In genomic region chr16:22625412-22625811, GRCm38 (mm10) we compare ENCODE assay signal across 19 mouse cellular contexts. TPM values are rescaled to one million over a fixed set of nuclear protein-coding genes. Genes with fewer than 3 reads are reported as not detected.
A peak's percentile ranks its signal among the peaks of the same experiment; 100 is the strongest.
DNase-seq lines count a peak whose midpoint lies in the region; TF ChIP-seq lines count a peak whose summit lies in the region.
"Had no signal": no experiment of that assay in that cellular context is flagged by ENCODE, and none has a peak within 500 bp of the region (broad histone marks: within the 10 kb centered on the region; RNA-seq: fewer than 3 reads in every experiment).

No protein-coding gene starts in this region.

- dilution Hi-C loops in CH12.LX (cut with MboI; ENCODE audit: extremely low pct_ligation_motif_present, extremely low pct_unique_long_range_greater_than_20kb, low sequenced_read_pairs) = no loop called here

- H3K4me3 ChIP-seq in CH12.LX (replicated peaks in 1 of 3; ENCODE audit: low read depth in 2 of 3, low read length in 2 of 3, poor library complexity in 1 of 3) (no peak overlapping the region), ES-E14 (ENCODE audit: insufficient read depth in 1 of 2, low read depth in 1 of 2, low read length in 2 of 2, poor library complexity in 1 of 2, severe bottlenecking in 1 of 2) (no peak overlapping the region)
- H3K4me3 ChIP-seq: embryonic facial prominence, embryonic 10.5 days; embryonic facial prominence, embryonic 12.5 days; erythroblast, embryonic 14.5 days; forebrain, embryonic 10.5 days; forebrain, embryonic 12.5 days had no signal

- peaks cover 3% of the 10 kb centered on the region for H3K9me3 ChIP-seq in CH12.LX (replicated peaks; ENCODE audit: low read length)
- H3K9me3 ChIP-seq in ES-E14 (ENCODE audit: control insufficient read depth, insufficient read depth, low read depth, low read length) = no peaks in the 10 kb centered on the region
- H3K9me3 ChIP-seq: embryonic facial prominence, embryonic 12.5 days; forebrain, embryonic 10.5 days; forebrain, embryonic 12.5 days had no signal

- H3K27me3 ChIP-seq in CH12.LX (replicated peaks) = no peaks in the 10 kb centered on the region
- H3K27me3 ChIP-seq: embryonic facial prominence, embryonic 12.5 days had no signal

- peaks cover 14 to 16% of the 10 kb centered on the region in 2 experiments for H3K36me3 ChIP-seq in CH12.LX (replicated peaks in 1 of 2; ENCODE audit: control insufficient read depth in 1 of 2, insufficient read depth in 1 of 2, low read length in 1 of 2)
- H3K36me3 ChIP-seq in ES-E14 (ENCODE audit: control insufficient read depth, insufficient read depth, low read length, poor library complexity, severe bottlenecking) = no peaks in the 10 kb centered on the region
- H3K36me3 ChIP-seq: embryonic facial prominence, embryonic 10.5 days; embryonic facial prominence, embryonic 12.5 days; forebrain, embryonic 10.5 days; forebrain, embryonic 12.5 days had no signal

- TF ChIP-seq RAD21 in CH12.LX (IDR thresholded peaks at IDR 0.05; ENCODE audit: low read depth, low read length) = no peak

- in situ Hi-C loops in CH12.LX (cut with MboI; ENCODE audit: low pct_ligation_motif_present, low pct_unique_long_range_greater_than_20kb, low sequenced_read_pairs) = no loop called here
- in situ Hi-C loops in ES-E14 (cut with MboI; ENCODE audit: low sequenced_read_pairs in 2 of 2, unreplicated experiment in 2 of 2) = no loop called here

- no peak for TF ChIP-seq EP300 in CH12.LX (IDR thresholded peaks at IDR 0.05; ENCODE audit: low read length)

- intact Hi-C loops in left cerebral cortex, postnatal 4 days (cut with DNase I) = no loop called here

- TF ChIP-seq POLR2A in CH12.LX (IDR thresholded peaks at IDR 0.05; ENCODE audit: low read depth, low read length) = no peak

- H3K79me2 ChIP-seq in CH12.LX (replicated peaks; ENCODE audit: control insufficient read depth, extremely low read depth, insufficient read depth, poor library complexity, severe bottlenecking) = no peaks in the 10 kb centered on the region

- peaks cover 22 to 54% of the 10 kb centered on the region in 2 experiments for H3K4me1 ChIP-seq in CH12.LX (ENCODE audit: control insufficient read depth in 1 of 2, insufficient read depth in 2 of 2)
- H3K4me1 ChIP-seq in ES-E14 (ENCODE audit: control insufficient read depth in 2 of 2, insufficient read depth in 2 of 2, low read length in 2 of 2, poor library complexity in 1 of 2) = peaks cover 5 to 6% of the 10 kb centered on the region in 2 experiments; a peak in 2 of 4 replicates

- no peak overlapping the region for H3K27ac ChIP-seq in CH12.LX (ENCODE audit: insufficient read depth, low read depth)
- no peak overlapping the region for H3K27ac ChIP-seq in ES-E14 (ENCODE audit: insufficient read depth, low read depth, low read length, poor library complexity, severe bottlenecking)
- H3K27ac ChIP-seq: embryonic facial prominence, embryonic 10.5 days; embryonic facial prominence, embryonic 12.5 days; forebrain, embryonic 10.5 days; forebrain, embryonic 12.5 days had no signal

- H3K4me2 ChIP-seq in CH12.LX (ENCODE audit: insufficient read depth, low read depth, poor library complexity, severe bottlenecking) = no peak overlapping the region
- H3K4me2 ChIP-seq: embryonic facial prominence, embryonic 12.5 days; forebrain, embryonic 12.5 days had no signal

- DNase-seq in cerebellum, adult 9-10 months = peak; percentile 41
- no peak for DNase-seq in cerebellum, postnatal 36 days
- DNase-seq in CH12.LX (ENCODE audit: extremely low read depth) (no peak), ES-E14 (ENCODE audit: low read depth, low spot score) (no peak)
- DNase-seq in brain, adult 2 months (ENCODE audit: low read depth, low spot score) = peak; percentile 44
- no peak for DNase-seq in ovary, postnatal 14 days (ENCODE audit: low spot score)
- no peak for DNase-seq in left cerebral cortex, postnatal 4 days
- DNase-seq: adrenal gland, adult 2 months; adrenal gland, postnatal 10 days; adrenal gland, postnatal 25 days; cerebellum, adult 11-12 months; cerebellum, adult 8-10 months; cerebellum, postnatal 14 days had no signal

- TF ChIP-seq CTCF in CH12.LX (conservative IDR thresholded peaks at IDR 0.05 in 1 of 2, IDR thresholded peaks at IDR 0.05 in 1 of 2; ENCODE audit: low read depth in 2 of 2, low read length in 2 of 2) = no peak

- H3K9ac ChIP-seq in CH12.LX (ENCODE audit: insufficient read depth, low read depth) (no peak overlapping the region), ES-E14 (ENCODE audit: insufficient read depth, low read depth, low read length, poor library complexity, severe bottlenecking) (no peak overlapping the region)
- H3K9ac ChIP-seq: embryonic facial prominence, embryonic 12.5 days; forebrain, embryonic 12.5 days had no signal

TF ChIP-seq in CH12.LX, 34 proteins besides CTCF, POLR2A, EP300 and RAD21:
- TF ChIP-seq MAFK (IDR thresholded peaks at IDR 0.05; ENCODE audit: insufficient replicate concordance, low read length) (peak; percentile 79; the same call in 1 of the 2 replicates), MAZ (IDR thresholded peaks at IDR 0.05; ENCODE audit: low read depth, low read length) (no peak), SMC3 (IDR thresholded peaks at IDR 0.05; ENCODE audit: low read depth, low read length) (no peak)
TF ChIP-seq in CH12.LX: peak in this region for 1.

TF ChIP-seq in ES-E14, 5 proteins besides CTCF, POLR2A, EP300 and RAD21:
- TF ChIP-seq ZC3H11A (IDR thresholded peaks at IDR 0.05; ENCODE audit: borderline replicate concordance, low read depth, low read length) (no peak), MAFK (IDR thresholded peaks at IDR 0.05; ENCODE audit: insufficient read depth, low read depth, low read length) (peak; percentile 76)

RNA-seq across cellular contexts. Expression of gene Dgkg, which starts 31.6 kb away (rescaled TPM):
- total RNA-seq in CH12.LX (2012; rRNA removed) (7.2 and 9.2 TPM in 2 replicates), CH12.LX (2014; rRNA removed) (2.3 and 3.0 TPM in 2 replicates), ES-E14 (2012; rRNA removed) (0.22 and 0.26 TPM in 2 replicates)
- 2.0 TPM in 2 replicates for polyA plus RNA-seq in CH12.LX (2012; ENCODE audit: insufficient read length, low read depth)
- total RNA-seq in left cerebral cortex, postnatal 4 days (2021) = 10 to 100 TPM; 18.9 to 21.5 TPM
- total RNA-seq: MEL had no signal
- polyA plus RNA-seq: erythroblast, embryonic 14.5 days had no signal

Comparison
In these comparisons a context has a peak if more than half of its experiments do, and no peak if none do; other contexts are left out.
1. DNase-seq: peak in cerebellum, adult 9-10 months (single experiment) and brain, adult 2 months (single experiment); none in cerebellum, postnatal 36 days (0 of 2), CH12.LX (single experiment), ES-E14 (single experiment), ovary, postnatal 14 days (single experiment) and left cerebral cortex, postnatal 4 days (single experiment).